Mouse (Mus musculus) lung, adult 2 months (tissue): Measurements from ENCODE around the gene Scaf8.

Experiments
- CTCF ChIP-seq: fragments of 200-500 bp; IDR thresholded peaks from 2 replicates; pipeline ENCODE4 v1.5.1; 2011; ENCODE audit warnings: mild to moderate bottlenecking, low read length, control low read depth; ENCODE audit not compliant: insufficient read depth
- POLR2A ChIP-seq: fragments of 200-500 bp; IDR thresholded peaks from 2 replicates; pipeline ENCODE4 v1.6.1; 2011; ENCODE audit warnings: low read depth, mild to moderate bottlenecking, control low read depth, low read length, borderline replicate concordance; ENCODE audit errors: extremely low read depth

DNA sequence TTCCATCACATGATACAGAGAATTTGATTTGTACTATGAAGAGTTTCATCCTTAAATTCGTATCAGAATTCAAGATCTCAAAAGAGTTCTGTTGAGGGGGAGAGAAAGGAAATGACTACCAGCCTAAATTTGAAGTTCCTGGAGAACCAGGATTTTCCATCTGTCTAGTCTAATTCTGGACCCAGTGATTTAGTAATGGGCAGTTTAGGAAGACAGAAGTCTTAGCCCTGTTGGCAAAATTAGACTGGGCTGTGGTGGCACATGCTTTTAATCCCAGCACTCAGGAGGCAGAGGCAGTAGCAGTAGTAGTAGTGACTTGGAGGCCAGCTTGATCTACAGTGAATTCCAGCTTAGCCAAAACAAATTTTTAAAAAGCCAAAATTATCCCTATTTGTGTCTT lies 93.7 kb downstream of the Scaf8 start:
- TF ChIP-seq CTCF (no peak), POLR2A (no peak)
